Mouse (Mus musculus) lung, postnatal 0 days (tissue): ENCODE measurements around the gene Vmn2r27.

Source experiments
- CTCF ChIP-seq: IDR thresholded peaks from 2 replicates; pipeline ENCODE4 v1.5.1; 2016; ENCODE audit warnings: antibody characterized with exemption, mild to moderate bottlenecking
- EP300 ChIP-seq: IDR thresholded peaks from 2 replicates; pipeline ENCODE4 v1.6.1; 2016; ENCODE audit warnings: antibody characterized with exemption, mild to moderate bottlenecking, control low read depth

GRCm38 (mm10) chr6:124273231-124273880 is 41.7 kb upstream of the Vmn2r27 start:
- TF ChIP-seq CTCF: no peak
- TF ChIP-seq EP300: no peak
